Mouse (Mus musculus) spleen, adult 2 months (tissue): ENCODE data around the gene Aars2. TPM values are rescaled to one million over a fixed set of nuclear protein-coding genes. Genes with fewer than 3 reads are reported as not detected.

ENCODE experiments used
- DNase-seq, 2 experiments: peaks; one replicate each; pipeline versions ENCODE4 v3.0.0 to v3.0.0-alpha.2; 2012 to 2021; ENCODE audit warnings: low spot score in 2 of 2, low read depth in 1 of 2
- H3K27ac ChIP-seq: fragments of 200-500 bp; 2 replicates; pipeline ENCODE4 v1.5.1; 2012; ENCODE audit warnings: low read length, inconsistent platforms; ENCODE audit not compliant: insufficient read depth
- H3K27me3 ChIP-seq: fragments of 200-500 bp; 2 replicates; pipeline ENCODE4 v1.6.1; 2012; ENCODE audit warnings: mild to moderate bottlenecking, moderate library complexity, low read length, inconsistent platforms; ENCODE audit not compliant: control insufficient read depth, insufficient read depth
- H3K36me3 ChIP-seq: fragments of 200-500 bp; 2 replicates; pipeline ENCODE4 v1.6.1; 2012; ENCODE audit warnings: mild to moderate bottlenecking, low read length, inconsistent platforms; ENCODE audit not compliant: control insufficient read depth, insufficient read depth
- H3K4me1 ChIP-seq: fragments of 200-500 bp; 2 replicates; pipeline ENCODE4 v1.6.1; 2011; ENCODE audit warnings: inconsistent platforms; ENCODE audit not compliant: control insufficient read depth, insufficient read depth, insufficient read length
- H3K4me3 ChIP-seq: fragments of 200-500 bp; 2 replicates; pipeline ENCODE4 v1.5.1; 2011; ENCODE audit warnings: mild to moderate bottlenecking, inconsistent platforms; ENCODE audit not compliant: insufficient read depth, insufficient read length; ENCODE audit errors: extremely low read depth
- CTCF ChIP-seq: fragments of 200-500 bp; IDR thresholded peaks from 2 replicates; pipeline ENCODE4 v1.5.1; 2011; ENCODE audit warnings: mild to moderate bottlenecking, inconsistent platforms; ENCODE audit not compliant: insufficient read depth, insufficient read length, insufficient replicate concordance; ENCODE audit errors: extremely low read depth
- POLR2A ChIP-seq: fragments of 200-500 bp; IDR thresholded peaks from 2 replicates; pipeline ENCODE4 v1.6.1; 2011; ENCODE audit warnings: low read depth, low read length, inconsistent platforms
- WGBS: fragments of 180-500 bp; shearing (Covaris S2); methylation state at CpG from one replicate; pipeline ENCODE4 v1.1.7; 2018; 5-methylcytosine and 5-hydroxymethylcytosine counted together
- polyA plus RNA-seq: library from polyadenylated mRNA; depleted of rRNA; stranded (reverse); fragments of >200 nt; gene quantifications from 2 replicates; pipeline ENCODE4 v1.2.3, GENCODE M21; 2012

Aars2 gene
- polyA plus RNA-seq, 1 experiment = 11.9 TPM

DNA sequence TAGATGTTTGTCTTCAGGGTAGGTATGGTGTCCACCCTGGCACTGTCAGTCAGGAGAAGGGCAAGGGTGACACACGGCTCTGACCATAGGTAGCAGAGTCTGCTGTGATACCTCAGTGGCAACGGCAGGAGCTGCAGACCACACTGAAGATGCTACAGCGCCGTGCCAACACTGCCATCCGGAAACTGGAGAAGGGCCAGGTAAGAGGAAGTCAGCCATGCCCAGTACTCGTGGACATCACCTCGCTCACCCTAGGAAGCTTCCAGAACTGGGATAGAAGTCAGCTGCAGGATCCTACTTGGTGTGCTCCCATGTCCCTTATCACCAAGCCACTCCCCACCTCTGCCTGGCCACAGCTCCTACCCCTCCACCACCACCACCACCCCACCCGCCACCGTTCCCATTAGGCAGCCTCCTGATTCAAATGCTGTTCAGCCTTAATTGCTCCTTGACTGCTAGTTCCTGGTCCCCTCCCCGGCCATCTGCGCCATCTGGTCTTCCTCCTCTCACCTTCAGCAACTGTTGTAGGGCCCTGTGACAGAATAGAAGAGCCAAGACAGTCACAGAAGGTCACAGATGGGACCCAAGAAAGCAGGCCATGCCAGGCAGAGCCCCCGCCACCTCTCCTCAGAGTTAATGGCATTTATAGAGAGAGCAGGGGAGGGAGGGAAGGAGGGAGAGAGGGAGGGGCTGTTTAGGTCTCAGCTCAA is 12.3 kb downstream of the Aars2 start:
- H3K27me3 ChIP-seq = 0 out of 2 replicates have a peak, but pooled peaks cover 3% of the 10 kb centered on the region
- peaks cover 10% of the 10 kb centered on the region for H3K36me3 ChIP-seq
- H3K4me3 ChIP-seq = no peak overlapping the region
- TF ChIP-seq POLR2A = no peak
- no peak for TF ChIP-seq CTCF
- H3K4me1 ChIP-seq = no peaks in the 10 kb centered on the region
- no peak overlapping the region for H3K27ac ChIP-seq
- DNase-seq = no peak
- WGBS = 92% methylated on average over 12 of the region's 12 CpGs

DNA sequence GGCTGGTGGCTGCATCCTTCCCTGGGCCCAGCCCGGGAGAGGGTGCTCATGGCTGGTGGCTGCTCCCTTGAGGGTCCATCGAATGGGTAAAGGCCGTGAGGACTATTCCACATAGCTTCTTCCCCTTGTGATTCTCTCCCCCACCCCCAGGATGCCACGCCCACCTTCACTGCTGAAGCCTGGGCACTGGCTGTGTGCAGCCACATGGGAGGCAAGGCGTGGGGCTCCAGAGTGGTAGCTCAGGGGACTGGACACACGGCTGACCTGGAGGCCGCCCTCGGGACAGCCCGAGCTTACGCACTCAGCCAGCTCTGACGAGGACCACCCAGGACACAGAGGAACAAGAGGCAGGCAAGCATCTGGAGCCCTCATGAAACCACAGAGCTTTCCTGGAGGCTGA is 13.5 kb downstream of the Aars2 start:
- no peak for TF ChIP-seq POLR2A
- TF ChIP-seq CTCF = no peak
- DNase-seq = no peak
- 90% methylated on average over 11 of the region's 11 CpGs for WGBS

DNA sequence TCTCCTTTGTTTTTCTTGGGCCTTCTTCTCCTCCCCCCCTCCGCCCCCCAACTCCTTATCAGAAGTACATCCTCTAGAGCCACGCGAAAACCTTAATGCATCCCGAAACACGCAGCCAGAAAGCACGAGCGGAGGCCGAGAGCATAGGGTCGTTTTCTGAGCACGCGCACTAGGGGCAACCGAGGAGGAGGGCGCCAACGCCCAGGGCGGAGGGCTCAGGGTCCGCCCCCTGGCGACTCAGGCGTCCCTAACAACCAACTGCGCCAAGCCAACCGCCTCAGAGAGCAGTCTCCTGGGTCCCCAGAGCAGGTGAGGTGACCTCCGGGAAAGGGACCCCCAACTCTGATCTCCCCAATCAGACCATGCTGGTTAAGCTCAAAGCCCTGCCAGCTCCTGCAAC is 16.6 kb downstream of the Aars2 start, which contains the start of gene Tcte1:
TSS of gene Tcte1 (plus strand) at position 172 of the 400 bp plus-strand sequence.
- DNase-seq = no peak
- H3K27me3 ChIP-seq = 0 out of 2 replicates have a peak, but pooled peaks cover 3% of the 10 kb centered on the region

More for the DNA sequence above, 13.5 kb downstream of the Aars2 start:
- Histone ChIP-seq H3K4me1 (no peaks in the 10 kb centered on the region), H3K27me3 (0 out of 2 replicates have a peak, but pooled peaks cover 3% of the 10 kb centered on the region), H3K27ac (no peak overlapping the region), H3K36me3 (peaks cover 10% of the 10 kb centered on the region), H3K4me3 (no peak overlapping the region)

DNA sequence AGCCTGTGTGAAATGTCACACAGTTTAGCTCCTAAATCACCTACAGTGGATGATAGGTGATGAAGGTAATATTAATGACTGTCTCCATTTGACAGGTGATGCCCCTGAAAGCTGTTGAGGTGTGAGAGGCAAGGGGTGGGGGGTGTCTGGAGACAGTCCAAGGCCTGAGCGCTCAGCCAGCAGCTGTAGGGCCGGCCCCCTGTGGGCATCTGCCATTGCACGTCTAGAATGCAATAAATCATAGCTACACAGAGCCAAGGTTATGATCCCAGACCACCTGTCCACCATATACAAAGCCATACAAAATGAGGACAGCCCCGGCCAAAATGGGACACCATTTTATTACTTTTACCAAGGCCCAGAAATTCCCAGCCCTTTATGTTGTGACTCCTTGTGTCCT is 18.3 kb downstream of the Aars2 start:
- Histone ChIP-seq H3K4me3 (no peak overlapping the region), H3K27ac (no peak overlapping the region), H3K27me3 (0 out of 2 replicates have a peak, but pooled peaks cover 3% of the 10 kb centered on the region), H3K4me1 (no peaks in the 10 kb centered on the region), H3K36me3 (no peaks in the 10 kb centered on the region)
- DNase-seq = no peak
- WGBS = 74% methylated on average over 4 of the region's 4 CpGs
- TF ChIP-seq CTCF (no peak), POLR2A (no peak)

More for the DNA sequence above, 16.6 kb downstream of the Aars2 start, which contains the start of gene Tcte1:
- Histone ChIP-seq H3K4me3 (no peak within 1 kb of the TSS), H3K36me3 (peaks cover 8% of the 10 kb centered on the region), H3K27ac (no peak within 1 kb of the TSS), H3K4me1 (no peaks in the 10 kb centered on the region)
- no peak for TF ChIP-seq CTCF
- TF ChIP-seq POLR2A = no peak
- 12% methylated on average over 21 of the region's 21 CpGs for WGBS

DNA sequence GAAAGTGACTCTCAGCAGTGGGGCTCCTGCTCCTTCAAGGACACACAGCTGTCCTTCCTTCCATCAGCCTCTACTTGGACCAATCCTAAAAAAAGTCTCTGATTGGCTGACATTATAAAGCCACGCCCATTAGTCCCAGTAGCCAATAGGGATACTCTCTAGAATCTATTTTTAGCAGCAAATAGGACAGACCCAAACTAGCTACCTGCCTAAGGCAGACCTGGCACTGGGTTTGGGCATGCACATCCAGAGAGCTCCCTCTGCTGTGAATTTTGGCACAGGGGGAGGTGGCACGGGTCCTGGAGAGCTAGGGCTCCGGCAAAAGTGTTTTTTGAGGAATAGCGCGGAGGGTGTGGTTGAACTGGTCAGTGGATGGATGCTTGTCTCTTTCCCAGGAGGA is 19.9 kb downstream of the Aars2 start:
- 57% methylated on average over 5 of the region's 5 CpGs for WGBS
- H3K27me3 ChIP-seq = 0 out of 2 replicates have a peak, but pooled peaks cover 3% of the 10 kb centered on the region
- no peak for DNase-seq

DNA sequence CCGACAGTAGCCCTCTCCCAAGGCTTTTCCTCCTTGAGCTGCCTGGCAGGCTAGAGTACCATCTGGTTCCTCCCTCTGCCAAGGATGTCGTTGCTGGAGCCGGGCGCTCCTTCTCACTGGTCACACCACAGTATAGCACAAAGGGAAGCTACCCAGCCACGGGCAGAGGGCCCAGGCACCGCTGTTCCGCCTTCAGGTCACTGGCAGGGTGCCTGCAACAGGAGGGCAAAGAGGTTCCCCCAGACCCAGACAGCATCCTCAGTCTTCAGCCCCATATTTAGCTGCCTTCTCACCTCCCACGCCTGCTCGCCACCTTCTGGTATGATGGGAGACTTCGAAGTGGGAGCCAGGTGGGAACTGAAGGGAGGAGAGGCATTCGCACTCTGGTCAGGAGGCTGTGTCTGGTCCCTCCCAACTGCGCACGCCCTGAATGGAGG is 23.7 kb downstream of the Aars2 start:
- TF ChIP-seq POLR2A (no peak), CTCF (no peak)
- no peak overlapping the region for H3K27ac ChIP-seq
- no peaks in the 10 kb centered on the region for H3K36me3 ChIP-seq
- H3K4me3 ChIP-seq = no peak overlapping the region
- H3K4me1 ChIP-seq = no peaks in the 10 kb centered on the region
- WGBS = 36% methylated on average over 13 of the region's 13 CpGs
- H3K27me3 ChIP-seq = no peaks in the 10 kb centered on the region
- DNase-seq = no peak

More for the DNA sequence above, 19.9 kb downstream of the Aars2 start:
- TF ChIP-seq CTCF (no peak), POLR2A (no peak)
- Histone ChIP-seq H3K4me1 (no peaks in the 10 kb centered on the region), H3K36me3 (no peaks in the 10 kb centered on the region), H3K27ac (no peak overlapping the region), H3K4me3 (no peak overlapping the region)

DNA sequence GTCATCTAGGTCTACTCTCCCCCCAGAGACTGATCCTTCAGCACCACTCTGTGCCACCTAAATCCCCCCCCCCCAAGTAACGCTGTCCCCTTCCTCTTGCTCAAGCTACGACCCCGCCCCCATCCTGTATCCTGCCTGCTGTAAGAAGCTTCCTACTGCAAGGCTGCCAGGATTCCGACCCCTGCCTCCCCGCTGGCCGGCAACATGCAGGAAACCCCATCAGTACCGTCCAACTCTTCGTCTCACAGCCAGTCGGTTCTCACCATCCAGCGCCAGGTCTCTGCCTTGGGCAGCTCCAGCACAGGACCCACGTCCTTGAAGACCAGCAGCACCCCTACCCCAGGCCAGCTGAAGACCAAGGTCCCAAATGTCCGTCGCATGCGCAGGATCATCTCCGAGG is 26.3 kb downstream of the Aars2 start:
- 41% methylated on average over 15 of the region's 15 CpGs for WGBS

More for the DNA sequence above, 26.3 kb downstream of the Aars2 start:
- Histone ChIP-seq H3K27me3 (0 out of 2 replicates have a peak, but pooled peaks cover 1% of the 10 kb centered on the region), H3K27ac (no peak overlapping the region), H3K4me3 (no peak overlapping the region), H3K4me1 (no peaks in the 10 kb centered on the region), H3K36me3 (no peaks in the 10 kb centered on the region)
- no peak for TF ChIP-seq CTCF
- TF ChIP-seq POLR2A = no peak
- no peak for DNase-seq
